Mouse (Mus musculus): ENCODE measurements around the gene Ntmt1. TPM values are rescaled to one million over a fixed set of nuclear protein-coding genes. Genes with fewer than 3 reads are reported as not detected.

Gene Ntmt1
- polyA plus RNA-seq, 1 experiment from 2014 or later = 50.5 TPM

- WGBS = 4% methylated on average over 48 of the region's 48 CpGs
- Histone ChIP-seq H3K27ac (ENCODE audit: low read depth, low read length) (no peak overlapping the region), H3K4me1 (replicated peaks; ENCODE audit: control insufficient read depth, insufficient read depth, low read length) (no peaks in the 10 kb centered on the region), H3K4me3 (ENCODE audit: low read depth, low read length) (peak overlapping the region; percentile 37), H3K27me3 (replicated peaks; ENCODE audit: control insufficient read depth, insufficient read depth, low read length) (no peaks in the 10 kb centered on the region), H3K4me2 (replicated peaks; ENCODE audit: low read depth) (peak overlapping the region; percentile 75), H3K9ac (ENCODE audit: low read depth, low read length) (peak overlapping the region; percentile 45), H3K9me3 (ENCODE audit: control insufficient read depth) (no peaks in the 10 kb centered on the region), H3K36me3 (ENCODE audit: control insufficient read depth, insufficient read depth) (no peaks in the 10 kb centered on the region)
- peak; percentile 74 for ATAC-seq
- TF ChIP-seq CTCF (IDR thresholded peaks at IDR 0.05; ENCODE audit: low read depth) = peak; percentile 87
Observed at GRCm38 (mm10) chr2:30794179-30795108, 13.2 kb upstream of the Ntmt1 start.

DNA sequence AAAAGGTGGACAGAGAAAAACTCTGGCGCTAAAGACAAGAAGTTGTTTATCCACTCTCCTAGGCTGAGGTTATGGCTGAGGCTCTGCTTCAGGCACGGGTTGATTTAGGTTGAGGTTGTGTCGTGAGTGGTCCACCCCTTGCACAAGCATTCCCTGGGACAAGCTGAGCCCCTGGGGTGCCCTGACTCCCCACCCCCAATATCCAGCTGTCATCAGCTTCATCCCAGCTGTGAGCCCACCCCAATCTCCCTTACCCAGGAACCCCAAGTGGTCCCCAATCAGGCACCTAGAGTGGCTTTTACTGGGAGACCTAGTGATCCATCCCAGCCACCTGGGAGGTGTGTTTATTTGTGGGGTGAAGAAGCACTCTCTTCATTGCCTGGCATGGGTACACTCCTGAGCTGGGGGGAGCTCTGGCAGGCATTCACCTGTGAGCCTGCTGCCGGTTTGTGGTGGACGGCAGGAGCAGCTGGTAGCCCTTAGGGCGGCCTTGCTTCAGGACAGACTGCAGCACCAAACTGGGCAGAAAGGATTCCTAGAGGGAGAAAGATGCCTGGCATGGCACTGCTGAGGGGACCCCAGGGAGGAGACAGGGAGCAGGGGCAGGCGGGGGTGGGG is 12.2 kb upstream of the Ntmt1 start:
- no peaks in the 10 kb centered on the region for H3K27me3 ChIP-seq (replicated peaks; ENCODE audit: control insufficient read depth, insufficient read depth, low read length)
- no peaks in the 10 kb centered on the region for H3K4me1 ChIP-seq (replicated peaks; ENCODE audit: control insufficient read depth, insufficient read depth, low read length)
- no peak for TF ChIP-seq CTCF (IDR thresholded peaks at IDR 0.05; ENCODE audit: low read depth)
- 78% methylated on average over 7 of the region's 7 CpGs for WGBS
- no peak overlapping the region for H3K27ac ChIP-seq (ENCODE audit: low read depth, low read length)
- H3K36me3 ChIP-seq (ENCODE audit: control insufficient read depth, insufficient read depth) = no peaks in the 10 kb centered on the region
- no peak for ATAC-seq
- peak overlapping the region; percentile 37; the same call in 1 of the 2 replicates for H3K4me3 ChIP-seq (ENCODE audit: low read depth, low read length)
- peak overlapping the region; percentile 75 for H3K4me2 ChIP-seq (replicated peaks; ENCODE audit: low read depth)
- H3K9ac ChIP-seq (ENCODE audit: low read depth, low read length) = no peak overlapping the region
- no peaks in the 10 kb centered on the region for H3K9me3 ChIP-seq (ENCODE audit: control insufficient read depth)

GRCm38 (mm10) chr2:30795889-30796275 is 11.7 kb upstream of the Ntmt1 start:
- Histone ChIP-seq H3K27me3 (replicated peaks; ENCODE audit: control insufficient read depth, insufficient read depth, low read length) (no peaks in the 10 kb centered on the region), H3K9me3 (ENCODE audit: control insufficient read depth) (no peaks in the 10 kb centered on the region), H3K36me3 (ENCODE audit: control insufficient read depth, insufficient read depth) (no peaks in the 10 kb centered on the region), H3K27ac (ENCODE audit: low read depth, low read length) (no peak overlapping the region), H3K4me2 (replicated peaks; ENCODE audit: low read depth) (peak overlapping the region; percentile 52; the same call in 1 of the 2 replicates), H3K4me1 (replicated peaks; ENCODE audit: control insufficient read depth, insufficient read depth, low read length) (no peaks in the 10 kb centered on the region), H3K4me3 (ENCODE audit: low read depth, low read length) (no peak overlapping the region), H3K9ac (ENCODE audit: low read depth, low read length) (0 out of 2 replicates have a peak overlapping the region, but pooled peaks have one; percentile 7)
- TF ChIP-seq CTCF (IDR thresholded peaks at IDR 0.05; ENCODE audit: low read depth) = no peak
- 73% methylated on average over 5 of the region's 5 CpGs for WGBS
- no peak for ATAC-seq

DNA sequence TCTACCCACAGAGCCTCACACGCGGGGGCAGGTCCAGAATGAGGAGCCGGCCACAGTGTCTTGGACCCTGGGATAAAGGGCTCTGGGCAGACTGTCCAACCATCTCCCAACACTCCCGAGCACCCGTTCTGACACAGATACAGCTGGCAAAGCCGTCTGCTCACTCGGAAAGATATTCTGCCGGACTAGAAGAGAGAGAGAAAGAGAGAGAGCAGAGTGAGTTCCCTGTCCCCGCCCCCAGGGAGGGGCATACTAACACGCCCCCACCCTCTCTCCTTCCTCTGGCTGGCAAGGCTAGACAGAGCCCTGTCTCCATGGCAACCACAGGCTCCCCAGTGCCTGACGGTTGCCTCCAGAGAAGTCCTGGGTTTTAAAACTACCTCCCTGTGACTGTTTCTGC is 11.2 kb upstream of the Ntmt1 start:
- Histone ChIP-seq H3K4me3 (ENCODE audit: low read depth, low read length) (no peak overlapping the region), H3K27ac (ENCODE audit: low read depth, low read length) (no peak overlapping the region), H3K27me3 (replicated peaks; ENCODE audit: control insufficient read depth, insufficient read depth, low read length) (no peaks in the 10 kb centered on the region; the same call in 1 of the 2 replicates), H3K4me1 (replicated peaks; ENCODE audit: control insufficient read depth, insufficient read depth, low read length) (0 out of 2 replicates have a peak, but pooled peaks cover 3% of the 10 kb centered on the region), H3K9me3 (ENCODE audit: control insufficient read depth) (no peaks in the 10 kb centered on the region), H3K9ac (ENCODE audit: low read depth, low read length) (0 out of 2 replicates have a peak overlapping the region, but pooled peaks have one; percentile 7), H3K4me2 (replicated peaks; ENCODE audit: low read depth) (peak overlapping the region; percentile 52), H3K36me3 (ENCODE audit: control insufficient read depth, insufficient read depth) (no peaks in the 10 kb centered on the region)
- TF ChIP-seq CTCF (IDR thresholded peaks at IDR 0.05; ENCODE audit: low read depth) = no peak
- WGBS = 8% methylated on average over 11 of the region's 11 CpGs
- ATAC-seq = no peak

DNA sequence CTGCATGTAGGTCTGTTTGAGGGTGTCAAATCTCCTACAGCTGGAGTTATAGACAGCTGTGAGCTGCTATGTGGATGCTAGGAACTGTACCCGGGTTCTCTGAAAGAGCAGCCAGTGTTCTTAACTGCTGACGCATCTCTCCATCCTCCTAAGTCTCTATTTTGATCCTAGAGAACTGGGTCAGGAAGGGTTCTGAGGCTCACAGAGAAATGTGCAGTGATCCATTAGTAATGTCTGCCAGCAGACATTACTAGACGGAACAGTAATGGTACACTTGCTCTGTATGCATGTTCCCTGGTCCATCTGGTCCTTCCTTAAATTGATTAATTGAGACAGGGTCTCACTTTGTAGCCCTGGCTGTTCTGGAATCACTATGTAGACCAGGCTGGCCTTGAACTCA is 8.2 kb upstream of the Ntmt1 start:
- 75% methylated on average over 3 of the region's 3 CpGs for WGBS
- Histone ChIP-seq H3K27me3 (replicated peaks; ENCODE audit: control insufficient read depth, insufficient read depth, low read length) (no peaks in the 10 kb centered on the region; the same call in 1 of the 2 replicates), H3K9ac (ENCODE audit: low read depth, low read length) (no peak overlapping the region), H3K27ac (ENCODE audit: low read depth, low read length) (no peak overlapping the region), H3K4me2 (replicated peaks; ENCODE audit: low read depth) (no peak overlapping the region), H3K4me1 (replicated peaks; ENCODE audit: control insufficient read depth, insufficient read depth, low read length) (0 out of 2 replicates have a peak, but pooled peaks cover 6% of the 10 kb centered on the region), H3K4me3 (ENCODE audit: low read depth, low read length) (no peak overlapping the region), H3K9me3 (ENCODE audit: control insufficient read depth) (no peaks in the 10 kb centered on the region), H3K36me3 (ENCODE audit: control insufficient read depth, insufficient read depth) (no peaks in the 10 kb centered on the region)
- no peak for TF ChIP-seq CTCF (IDR thresholded peaks at IDR 0.05; ENCODE audit: low read depth)
- no peak for ATAC-seq

- Histone ChIP-seq H3K27me3 (replicated peaks; ENCODE audit: control insufficient read depth, insufficient read depth, low read length) (no peaks in the 10 kb centered on the region; the same call in 1 of the 2 replicates), H3K9ac (ENCODE audit: low read depth, low read length) (no peak overlapping the region), H3K9me3 (ENCODE audit: control insufficient read depth) (no peaks in the 10 kb centered on the region), H3K4me1 (replicated peaks; ENCODE audit: control insufficient read depth, insufficient read depth, low read length) (0 out of 2 replicates have a peak, but pooled peaks cover 6% of the 10 kb centered on the region), H3K36me3 (ENCODE audit: control insufficient read depth, insufficient read depth) (no peaks in the 10 kb centered on the region), H3K4me3 (ENCODE audit: low read depth, low read length) (peak overlapping the region; percentile 47), H3K27ac (ENCODE audit: low read depth, low read length) (no peak overlapping the region), H3K4me2 (replicated peaks; ENCODE audit: low read depth) (peak overlapping the region; percentile 93)
- TF ChIP-seq CTCF (IDR thresholded peaks at IDR 0.05; ENCODE audit: low read depth) = no peak
- ATAC-seq = no peak
- 46% methylated on average over 7 of the region's 7 CpGs for WGBS
Observed at GRCm38 (mm10) chr2:30800671-30801066, 7.0 kb upstream of the Ntmt1 start.

Data from intestine, postnatal 0 days (tissue).